Mouse (Mus musculus) retina, adult 2 months (tissue): ENCODE measurements around the gene Ubxn10.

Experiments
- DNase-seq: peaks from one replicate; pipeline ENCODE4 v3.0.0-alpha.2; 2012; ENCODE audit warnings: low read depth, low spot score

Gene Ubxn10

GRCm38 (mm10) chr4:138702031-138702430 lies 34.9 kb downstream of the Ubxn10 start:
- no peak for DNase-seq

GRCm38 (mm10) chr4:138701111-138701510 lies 35.9 kb downstream of the Ubxn10 start:
- no peak for DNase-seq

- peak; percentile 61 for DNase-seq
These were observed 36.6 kb downstream of the Ubxn10 start for GRCm38 (mm10) chr4:138700184-138700982.

GRCm38 (mm10) chr4:138698296-138698695 lies 38.7 kb downstream of the Ubxn10 start:
- no peak for DNase-seq

- DNase-seq = no peak
These were observed 39.7 kb downstream of the Ubxn10 start for GRCm38 (mm10) chr4:138697166-138697860.

- DNase-seq = no peak
These were observed 40.2 kb downstream of the Ubxn10 start for GRCm38 (mm10) chr4:138696720-138697119.

- DNase-seq = no peak
These were observed 43.8 kb downstream of the Ubxn10 start for GRCm38 (mm10) chr4:138693043-138693692.

GRCm38 (mm10) chr4:138691443-138692181 lies 45.4 kb downstream of the Ubxn10 start:
- DNase-seq = no peak

- DNase-seq = no peak
These were observed 46.4 kb downstream of the Ubxn10 start for GRCm38 (mm10) chr4:138690561-138690960.

GRCm38 (mm10) chr4:138689094-138689512 lies 47.9 kb downstream of the Ubxn10 start:
- DNase-seq = no peak

- DNase-seq = no peak
These were observed 51.2 kb downstream of the Ubxn10 start for GRCm38 (mm10) chr4:138685813-138686212.

- DNase-seq = no peak
These were observed 54.2 kb downstream of the Ubxn10 start for GRCm38 (mm10) chr4:138682760-138683159.

- DNase-seq = no peak
These were observed 56.8 kb downstream of the Ubxn10 start for GRCm38 (mm10) chr4:138680124-138680523.

- DNase-seq = no peak
These were observed 59.4 kb downstream of the Ubxn10 start for GRCm38 (mm10) chr4:138677579-138677978.

GRCm38 (mm10) chr4:138676480-138676879 lies 60.5 kb downstream of the Ubxn10 start:
- DNase-seq = no peak

GRCm38 (mm10) chr4:138672160-138672559 lies 64.8 kb downstream of the Ubxn10 start:
- no peak for DNase-seq

- DNase-seq = no peak
These were observed 66.7 kb downstream of the Ubxn10 start for GRCm38 (mm10) chr4:138670093-138670889.

- no peak for DNase-seq
These were observed 70.4 kb downstream of the Ubxn10 start for GRCm38 (mm10) chr4:138666521-138666920.

GRCm38 (mm10) chr4:138659936-138660602 lies 76.9 kb downstream of the Ubxn10 start:
- DNase-seq = no peak
